Mouse (Mus musculus) forebrain, postnatal 0 days (tissue): ENCODE results near the gene Pigp. TPM values are rescaled to one million over a fixed set of nuclear protein-coding genes. Genes with fewer than 3 reads are reported as not detected.
A peak's percentile ranks its signal among the peaks of the same experiment; 100 is the strongest.

Experiments used
- ATAC-seq: fragments of 200-750 bp; cut with Nextera tagmentation; 2 replicates; pipeline ENCODE4 v1.8.0; 2017; ENCODE audit warnings: mild to moderate bottlenecking, moderate library complexity
- DNase-seq: peaks from one replicate; pipeline ENCODE4 v3.0.0-alpha.2; 2015
- H3K27ac ChIP-seq: fragments of 300-500 bp; sonication (generic); 2 replicates; pipeline ENCODE4 v1.5.1; 2014; ENCODE audit warnings: low read depth, mild to moderate bottlenecking, antibody characterized with exemption, low read length, moderate library complexity, mixed read lengths
- H3K27me3 ChIP-seq: fragments of 300-500 bp; sonication (generic); 2 replicates; pipeline ENCODE4 v1.6.1; 2014; ENCODE audit warnings: mild to moderate bottlenecking, low read length, mixed read lengths; ENCODE audit not compliant: insufficient read depth
- H3K36me3 ChIP-seq: fragments of 300-500 bp; sonication (generic); 2 replicates; pipeline ENCODE4 v1.6.1; 2014; ENCODE audit warnings: mild to moderate bottlenecking, moderate library complexity; ENCODE audit not compliant: insufficient read depth
- H3K4me1 ChIP-seq: fragments of 300-500 bp; sonication (generic); 2 replicates; pipeline ENCODE4 v1.6.1; 2014; ENCODE audit warnings: antibody characterized with exemption; ENCODE audit not compliant: insufficient read depth
- H3K4me2 ChIP-seq: fragments of 300-500 bp; sonication (generic); 2 replicates; pipeline ENCODE4 v1.6.1; 2014; ENCODE audit warnings: low read depth, mild to moderate bottlenecking, moderate library complexity
- H3K4me3 ChIP-seq: fragments of 300-500 bp; sonication (generic); 2 replicates; pipeline ENCODE4 v1.5.1; 2014; ENCODE audit warnings: low read depth, low read length, mixed read lengths
- H3K9ac ChIP-seq: fragments of 300-500 bp; sonication (generic); 2 replicates; pipeline ENCODE4 v1.6.1; 2014; ENCODE audit warnings: mild to moderate bottlenecking
- H3K9me3 ChIP-seq: fragments of 300-500 bp; sonication (generic); 2 replicates; pipeline ENCODE4 v1.6.1; 2016; ENCODE audit warnings: low read length
- CTCF ChIP-seq: sonication (generic); IDR thresholded peaks from 2 replicates; pipeline ENCODE4 v1.5.1; 2016; ENCODE audit warnings: antibody characterized with exemption, control low read depth, low read depth
- WGBS: fragments of 180-500 bp; shearing (Covaris S2); extraction: QIAGEN DNeasy Blood & Tissue Kit; methylation state at CpG from one replicate; pipeline ENCODE4 v1.1.7; 2014; 5-methylcytosine and 5-hydroxymethylcytosine counted together
- polyA plus RNA-seq: library from polyadenylated mRNA; unstranded; fragments of >200 nt; fragmentation: Nextera tagmentation; extraction: Ambion mirVana; gene quantifications from 2 replicates; pipeline ENCODE4 v1.2.1, GENCODE M21; 2015
- total RNA-seq: library from RNA; depleted of rRNA; stranded (reverse); fragments of >200 nt; gene quantifications from 2 replicates; pipeline ENCODE4 v1.2.3, GENCODE M21; 2014; rRNA removed

Gene Pigp
- total and polyA plus RNA-seq, 2 experiments from 2014 or later: 88.3 to 133 TPM

- Histone ChIP-seq H3K9ac (peak overlapping the region; percentile 85), H3K36me3 (no peaks in the 10 kb centered on the region), H3K27ac (peak overlapping the region; percentile 99), H3K9me3 (no peaks in the 10 kb centered on the region), H3K4me3 (no peak overlapping the region), H3K4me1 (0 out of 2 replicates have a peak, but pooled peaks cover 6% of the 10 kb centered on the region), H3K4me2 (no peak overlapping the region), H3K27me3 (no peaks in the 10 kb centered on the region)
- 70% methylated on average over 1 of the region's 1 CpGs for WGBS
- no peak for ATAC-seq
- DNase-seq: no peak
- TF ChIP-seq CTCF: no peak
Observed at GRCm38 (mm10) chr16:94311416-94311815, 60.2 kb downstream of the Pigp start.

GRCm38 (mm10) chr16:94309025-94309424 lies 62.6 kb downstream of the Pigp start:
- WGBS: 88% methylated on average over 4 of the region's 4 CpGs
- H3K36me3 ChIP-seq: no peaks in the 10 kb centered on the region
- H3K4me2 ChIP-seq: no peak overlapping the region
- no peaks in the 10 kb centered on the region for H3K27me3 ChIP-seq
- ATAC-seq (no peak), DNase-seq (no peak)
- H3K4me1 ChIP-seq: 0 out of 2 replicates have a peak, but pooled peaks cover 5% of the 10 kb centered on the region
- H3K4me3 ChIP-seq: no peak overlapping the region
- H3K9me3 ChIP-seq: no peaks in the 10 kb centered on the region
- H3K27ac ChIP-seq: no peak overlapping the region
- H3K9ac ChIP-seq: no peak overlapping the region
- no peak for TF ChIP-seq CTCF

Other genes starting within 250 kb of the Pigp start
- gene Hlcs, start 58.3 kb downstream of the Pigp start, total RNA-seq: 5.5 and 6.8 TPM in 2 replicates
- gene Hlcs, start 58.3 kb downstream of the Pigp start, polyA plus RNA-seq: 2.7 and 5.8 TPM in 2 replicates
- 0.14 and 0.69 TPM in 2 replicates for gene Ripply3, start 43.4 kb downstream of the Pigp start, total RNA-seq
- gene Ripply3, start 43.4 kb downstream of the Pigp start, polyA plus RNA-seq: 0.54 and 0.74 TPM in 2 replicates
- 1,061 and 1,263 TPM in 2 replicates for gene Ttc3, start 1.2 kb downstream of the Pigp start, total RNA-seq
- gene Ttc3, start 1.2 kb downstream of the Pigp start, polyA plus RNA-seq: 799 and 1,014 TPM in 2 replicates
- gene Vps26c, start 155.0 kb upstream of the Pigp start, total RNA-seq: 72.2 and 82.0 TPM in 2 replicates
- 48.2 and 55.0 TPM in 2 replicates for gene Vps26c, start 155.0 kb upstream of the Pigp start, polyA plus RNA-seq
- gene Dyrk1a, start 198.2 kb upstream of the Pigp start, total RNA-seq: 68.8 and 101 TPM in 2 replicates
- 10.5 and 13.5 TPM in 2 replicates for gene Dyrk1a, start 198.2 kb upstream of the Pigp start, polyA plus RNA-seq